Mouse (Mus musculus): ENCODE data around the gene Rap1gap2. TPM values are rescaled to one million over a fixed set of nuclear protein-coding genes. Genes with fewer than 3 reads are reported as not detected.

Rap1gap2 gene
- total and polyA plus RNA-seq, 3 experiments = 5.8 to 10.1 TPM; not detected in 1

- Histone ChIP-seq H3K27ac (ENCODE audit: control insufficient read depth, low read depth, low read length) (no peak overlapping the region), H3K9me3 (replicated peaks; ENCODE audit: insufficient read depth, low read length) (no peaks in the 10 kb centered on the region), H3K9ac (ENCODE audit: control insufficient read depth, low read depth, low read length, poor library complexity, severe bottlenecking) (no peak overlapping the region), H3K4me1 (ENCODE audit: control insufficient read depth in 1 of 2, insufficient read depth in 2 of 2, low read length in 2 of 2) (no peaks in the 10 kb centered on the region), H3K27me3 (ENCODE audit: control insufficient read depth in 1 of 2, insufficient read depth in 2 of 2, low read length in 2 of 2) (no peaks in the 10 kb centered on the region), H3K4me3 (ENCODE audit: control insufficient read depth in 1 of 2, insufficient read depth in 1 of 2, low read depth in 2 of 2, low read length in 2 of 2) (no peak overlapping the region), H3K79me2 (ENCODE audit: control insufficient read depth, insufficient read depth, low read length, poor library complexity) (no peaks in the 10 kb centered on the region), H3K36me3 (ENCODE audit: control insufficient read depth in 1 of 2, insufficient read depth in 2 of 2, low read length in 2 of 2) (no peaks in the 10 kb centered on the region)
- DNase-seq (ENCODE audit: low read depth, low spot score) = no peak
- no peak for TF ChIP-seq JUND (IDR thresholded peaks at IDR 0.05; ENCODE audit: low read depth, low read length)
- no peak for TF ChIP-seq MAFK (IDR thresholded peaks at IDR 0.05; ENCODE audit: borderline replicate concordance, low read depth, low read length)
- TF ChIP-seq MYB (IDR thresholded peaks at IDR 0.05; ENCODE audit: low read depth, low read length) = no peak
- TF ChIP-seq GATA1 (IDR thresholded peaks at IDR 0.05; ENCODE audit: low read depth, low read length) = no peak
- no peak for TF ChIP-seq ELF1 (IDR thresholded peaks at IDR 0.05; ENCODE audit: low read depth, low read length)
- TF ChIP-seq ZNF384 (IDR thresholded peaks at IDR 0.05; ENCODE audit: low read depth, low read length) = no peak
- no peak for TF ChIP-seq TBP (IDR thresholded peaks at IDR 0.05; ENCODE audit: low read depth, low read length)
- no peak for TF ChIP-seq USF2 (IDR thresholded peaks at IDR 0.05; ENCODE audit: borderline replicate concordance in 1 of 2, insufficient read depth in 1 of 2, low read depth in 1 of 2, low read length in 2 of 2)
- TF ChIP-seq BHLHE40 (IDR thresholded peaks at IDR 0.05; ENCODE audit: borderline replicate concordance, low read depth, low read length) = no peak
- TF ChIP-seq TCF12 (IDR thresholded peaks at IDR 0.05; ENCODE audit: low read depth, low read length) = no peak
- no peak for TF ChIP-seq USF1 (IDR thresholded peaks at IDR 0.05; ENCODE audit: low read depth, low read length)
- no peak for TF ChIP-seq RCOR1 (IDR thresholded peaks at IDR 0.05; ENCODE audit: low read depth, low read length)
- TF ChIP-seq NELFE (IDR thresholded peaks at IDR 0.05; ENCODE audit: low read depth, low read length) = no peak
- TF ChIP-seq CHD2 (IDR thresholded peaks at IDR 0.05; ENCODE audit: low read length) = no peak
- no peak for TF ChIP-seq CHD1 (IDR thresholded peaks at IDR 0.05; ENCODE audit: low read depth, low read length)
- TF ChIP-seq SIN3A (IDR thresholded peaks at IDR 0.05; ENCODE audit: low read length) = no peak
- no peak for TF ChIP-seq RAD21 (IDR thresholded peaks at IDR 0.05; ENCODE audit: low read depth, low read length)
- TF ChIP-seq UBTF (IDR thresholded peaks at IDR 0.05; ENCODE audit: borderline replicate concordance, insufficient read depth, low read depth, low read length) = no peak
Measured at GRCm38 (mm10) chr11:74489239-74489638, 121.5 kb downstream of the Rap1gap2 start.

GRCm38 (mm10) chr11:74487952-74488351, 122.8 kb downstream of the Rap1gap2 start:
- H3K9ac ChIP-seq (ENCODE audit: control insufficient read depth, low read depth, low read length, poor library complexity, severe bottlenecking) = no peak overlapping the region
- no peaks in the 10 kb centered on the region for H3K4me1 ChIP-seq (ENCODE audit: control insufficient read depth in 1 of 2, insufficient read depth in 2 of 2, low read length in 2 of 2)
- H3K79me2 ChIP-seq (ENCODE audit: control insufficient read depth, insufficient read depth, low read length, poor library complexity) = no peaks in the 10 kb centered on the region
- H3K9me3 ChIP-seq (replicated peaks; ENCODE audit: insufficient read depth, low read length) = no peaks in the 10 kb centered on the region
- no peaks in the 10 kb centered on the region for H3K36me3 ChIP-seq (ENCODE audit: control insufficient read depth in 1 of 2, insufficient read depth in 2 of 2, low read length in 2 of 2)
- DNase-seq (ENCODE audit: low read depth, low spot score) = no peak
- H3K27ac ChIP-seq (ENCODE audit: control insufficient read depth, low read depth, low read length) = no peak overlapping the region
- TF ChIP-seq USF2 (IDR thresholded peaks at IDR 0.05; ENCODE audit: borderline replicate concordance in 1 of 2, insufficient read depth in 1 of 2, low read depth in 1 of 2, low read length in 2 of 2) (no peak), TAL1 (IDR thresholded peaks at IDR 0.05; ENCODE audit: low read length) (no peak), ETS1 (IDR thresholded peaks at IDR 0.05; ENCODE audit: low read depth, low read length) (no peak), JUND (IDR thresholded peaks at IDR 0.05; ENCODE audit: low read depth, low read length) (no peak), SMC3 (IDR thresholded peaks at IDR 0.05; ENCODE audit: low read depth, low read length) (no peak), ZC3H11A (IDR thresholded peaks at IDR 0.05; ENCODE audit: low read depth, low read length) (no peak), GABPA (IDR thresholded peaks at IDR 0.05; ENCODE audit: low read depth, low read length) (no peak)
- H3K4me3 ChIP-seq (ENCODE audit: control insufficient read depth in 1 of 2, insufficient read depth in 1 of 2, low read depth in 2 of 2, low read length in 2 of 2) = no peak overlapping the region
- no peaks in the 10 kb centered on the region for H3K27me3 ChIP-seq (ENCODE audit: control insufficient read depth in 1 of 2, insufficient read depth in 2 of 2, low read length in 2 of 2)
